Mouse (Mus musculus): ENCODE data around the gene Tmem95.

DNA sequence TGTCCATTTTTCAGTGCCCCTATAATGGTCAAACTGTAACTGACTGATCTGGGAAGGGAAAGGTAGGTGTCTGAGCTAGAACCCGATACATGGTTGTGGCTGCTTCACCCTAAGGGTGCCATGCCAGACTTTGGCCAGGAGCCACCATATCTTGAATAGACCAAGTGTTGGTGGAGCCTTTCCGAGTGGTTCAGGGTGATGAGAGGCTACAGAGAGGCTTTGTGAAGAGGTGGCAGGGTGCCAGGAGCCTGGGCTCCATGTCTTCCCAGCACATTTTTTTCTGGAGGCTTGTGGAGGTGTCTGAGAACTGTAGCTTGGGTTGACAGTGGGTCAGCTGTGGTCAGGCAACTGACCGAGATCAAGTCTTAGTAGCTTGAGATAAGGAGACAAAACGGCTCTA, 13.7 kb upstream of the Tmem95 start:
- TF ChIP-seq CTCF (IDR thresholded peaks at IDR 0.05; ENCODE audit: borderline replicate concordance, insufficient read depth, low read length) = no peak
- no peak for TF ChIP-seq POLR2A (IDR thresholded peaks at IDR 0.05; ENCODE audit: low read depth, low read length)

Measured in embryonic fibroblast, embryonic 13.5 days (primary cell).